Mouse (Mus musculus): ENCODE results near the gene Obox8. TPM values are rescaled to one million over a fixed set of nuclear protein-coding genes. Genes with fewer than 3 reads are reported as not detected.

Gene Obox8
- not detected in 2 replicates for polyA plus RNA-seq (2016; fragmentation: Nextera tagmentation; extraction: Ambion mirVana)

GRCm38 (mm10) chr7:14333457-14333856 lies at the start of gene Obox8:
Gene Obox8 (minus strand): TSS chr7:14333557.
- 83% methylated on average over 2 of the region's 2 CpGs for WGBS
- Histone ChIP-seq H3K9ac (replicated peaks) (no peak within 1 kb of the TSS), H3K4me1 (no peaks in the 10 kb centered on the region), H3K36me3 (no peaks in the 10 kb centered on the region), H3K4me2 (replicated peaks) (no peak within 1 kb of the TSS), H3K27ac (replicated peaks) (no peak within 1 kb of the TSS), H3K4me3 (no peak within 1 kb of the TSS), H3K27me3 (no peaks in the 10 kb centered on the region), H3K9me3 (peaks cover 50% of the 10 kb centered on the region)
- no peak for ATAC-seq (ENCODE audit: low FRiP score, low read depth)

- H3K9me3 ChIP-seq: peaks cover 3% of the 10 kb centered on the region; the same call in 1 of the 2 replicates
- 34% methylated on average over 2 of the region's 2 CpGs for WGBS
- ATAC-seq (ENCODE audit: low FRiP score, low read depth): no peak
Observed at GRCm38 (mm10) chr7:14317209-14317608, 16.1 kb downstream of the Obox8 start.

GRCm38 (mm10) chr7:14308671-14309070 lies 24.7 kb downstream of the Obox8 start:
- Histone ChIP-seq H3K9me3 (peaks cover 22% of the 10 kb centered on the region), H3K4me2 (replicated peaks) (no peak overlapping the region), H3K27me3 (no peaks in the 10 kb centered on the region), H3K36me3 (no peaks in the 10 kb centered on the region), H3K9ac (replicated peaks) (no peak overlapping the region), H3K27ac (replicated peaks) (no peak overlapping the region), H3K4me1 (no peaks in the 10 kb centered on the region), H3K4me3 (no peak overlapping the region)
- 92% methylated on average over 3 of the region's 3 CpGs for WGBS
- no peak for ATAC-seq (ENCODE audit: low FRiP score, low read depth)

More at GRCm38 (mm10) chr7:14317209-14317608, 16.1 kb downstream of the Obox8 start:
- Histone ChIP-seq H3K4me3 (no peak overlapping the region), H3K27me3 (no peaks in the 10 kb centered on the region), H3K4me2 (replicated peaks) (no peak overlapping the region), H3K27ac (replicated peaks) (no peak overlapping the region), H3K36me3 (no peaks in the 10 kb centered on the region), H3K9ac (replicated peaks) (no peak overlapping the region), H3K4me1 (no peaks in the 10 kb centered on the region)

- no peaks in the 10 kb centered on the region for H3K4me1 ChIP-seq
- no peak overlapping the region for H3K9ac ChIP-seq (replicated peaks)
- no peak overlapping the region for H3K4me2 ChIP-seq (replicated peaks)
- ATAC-seq (ENCODE audit: low FRiP score, low read depth): no peak
- no peaks in the 10 kb centered on the region for H3K36me3 ChIP-seq
- WGBS: 81% methylated on average over 6 of the region's 6 CpGs
- H3K9me3 ChIP-seq: peaks cover 22% of the 10 kb centered on the region
- no peaks in the 10 kb centered on the region for H3K27me3 ChIP-seq
- no peak overlapping the region for H3K4me3 ChIP-seq
- H3K27ac ChIP-seq (replicated peaks): no peak overlapping the region
Observed at GRCm38 (mm10) chr7:14307571-14307970, 25.8 kb downstream of the Obox8 start.

Other genes with a start within 250 kb of the Obox8 start
- gene Sult2a3, start 210.5 kb downstream of the Obox8 start, polyA plus RNA-seq (2016; fragmentation: Nextera tagmentation; extraction: Ambion mirVana): not detected in 2 replicates
- gene Sult2a6, start 78.7 kb downstream of the Obox8 start, polyA plus RNA-seq (2016; fragmentation: Nextera tagmentation; extraction: Ambion mirVana): not detected in 2 replicates
- not detected in 2 replicates for gene Sult2a8, start 113.2 kb upstream of the Obox8 start, polyA plus RNA-seq (2016; fragmentation: Nextera tagmentation; extraction: Ambion mirVana)
- gene Sult2a7, start 160.7 kb upstream of the Obox8 start, polyA plus RNA-seq (2016; fragmentation: Nextera tagmentation; extraction: Ambion mirVana): not detected in 2 replicates
- 0.14 and 0.17 TPM in 2 replicates for gene Vmn1r90, start 229.9 kb upstream of the Obox8 start, polyA plus RNA-seq (2016; fragmentation: Nextera tagmentation; extraction: Ambion mirVana)

Measured in midbrain, embryonic 12.5 days (tissue).